Mouse (Mus musculus): ENCODE measurements around the gene Ash1l.

GRCm38 (mm10) chr3:88942316-88942880 lies 8.0 kb upstream of the Ash1l start:
- TF ChIP-seq TAL1 (IDR thresholded peaks at IDR 0.05; ENCODE audit: low read length) (no peak), GATA1 (IDR thresholded peaks at IDR 0.05; ENCODE audit: low read length) (no peak)
